Mouse (Mus musculus) bone marrow, adult 2 months (tissue): ENCODE data around the gene Epm2aip1. TPM values are rescaled to one million over a fixed set of nuclear protein-coding genes. Genes with fewer than 3 reads are reported as not detected.

Experiments
- H3K27ac ChIP-seq: fragments of 200-500 bp; 2 replicates; pipeline ENCODE4 v1.5.1; 2012; ENCODE audit warnings: low read depth, mild to moderate bottlenecking, control low read depth, inconsistent platforms, low read length; ENCODE audit not compliant: control insufficient read depth, poor library complexity, insufficient read depth
- H3K4me1 ChIP-seq: fragments of 200-500 bp; 2 replicates; pipeline ENCODE4 v1.6.1; 2011; ENCODE audit warnings: low read length; ENCODE audit not compliant: control insufficient read depth, insufficient read depth
- H3K4me3 ChIP-seq: fragments of 200-500 bp; replicated peaks from 2 replicates; pipeline ENCODE3; 2011; ENCODE audit warnings: mild to moderate bottlenecking, low read depth, low read length, control low read depth; ENCODE audit not compliant: control insufficient read depth
- CTCF ChIP-seq: fragments of 200-500 bp; IDR thresholded peaks from 2 replicates; pipeline ENCODE4 v1.5.1; 2011; ENCODE audit warnings: low read length, control low read depth; ENCODE audit not compliant: control insufficient read depth, insufficient read depth
- POLR2A ChIP-seq: fragments of 200-500 bp; IDR thresholded peaks from 2 replicates; pipeline ENCODE4 v1.6.1; 2011; ENCODE audit warnings: low read depth, mild to moderate bottlenecking, control low read depth, low read length, borderline replicate concordance; ENCODE audit not compliant: control insufficient read depth
- WGBS: fragments of 180-500 bp; shearing (Covaris S2); methylation state at CpG from one replicate; pipeline ENCODE4 v1.1.7; 2018; 5-methylcytosine and 5-hydroxymethylcytosine counted together
- polyA plus RNA-seq: library from polyadenylated mRNA; stranded (reverse); fragments of >200 nt; gene quantifications from 2 replicates; pipeline ENCODE4 v1.2.4, GENCODE M21; 2011; ENCODE audit warnings: low replicate concordance; ENCODE audit not compliant: missing spikeins, insufficient read depth, insufficient read length

Gene Epm2aip1
- polyA plus RNA-seq, 1 experiment = 5.4 TPM

DNA sequence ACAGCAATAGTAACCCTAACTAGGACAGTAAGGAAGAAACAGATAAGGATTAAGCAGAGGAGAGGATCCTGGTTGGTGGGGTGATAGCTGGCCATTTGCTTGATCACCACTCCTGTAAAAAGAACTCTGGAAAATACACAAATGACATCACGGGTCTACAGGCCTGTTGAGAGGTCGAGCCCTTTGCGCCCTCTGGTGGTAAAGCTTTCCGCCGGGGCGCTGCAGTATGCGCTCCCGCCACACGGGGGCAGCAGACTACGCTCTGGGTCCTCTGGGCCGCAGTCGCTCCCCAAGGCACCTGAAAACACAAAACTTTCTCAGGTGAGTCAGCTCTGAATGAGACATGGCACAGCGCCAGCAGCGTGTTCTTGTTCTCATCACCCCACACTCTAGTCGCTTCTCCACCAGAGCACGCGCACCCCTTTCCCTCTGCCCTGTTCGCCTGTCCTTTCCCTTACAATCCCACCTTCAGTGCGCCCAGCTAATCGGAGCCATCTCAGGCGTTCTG, 18.2 kb downstream of the Epm2aip1 start:
- no peaks in the 10 kb centered on the region for H3K4me1 ChIP-seq
- no peak; the same call in 1 of the 2 replicates for TF ChIP-seq POLR2A
- peak; percentile 100 for TF ChIP-seq CTCF
- H3K4me3 ChIP-seq = no peak overlapping the region
- WGBS = 19% methylated on average over 21 of the region's 21 CpGs
- no peak overlapping the region for H3K27ac ChIP-seq

DNA sequence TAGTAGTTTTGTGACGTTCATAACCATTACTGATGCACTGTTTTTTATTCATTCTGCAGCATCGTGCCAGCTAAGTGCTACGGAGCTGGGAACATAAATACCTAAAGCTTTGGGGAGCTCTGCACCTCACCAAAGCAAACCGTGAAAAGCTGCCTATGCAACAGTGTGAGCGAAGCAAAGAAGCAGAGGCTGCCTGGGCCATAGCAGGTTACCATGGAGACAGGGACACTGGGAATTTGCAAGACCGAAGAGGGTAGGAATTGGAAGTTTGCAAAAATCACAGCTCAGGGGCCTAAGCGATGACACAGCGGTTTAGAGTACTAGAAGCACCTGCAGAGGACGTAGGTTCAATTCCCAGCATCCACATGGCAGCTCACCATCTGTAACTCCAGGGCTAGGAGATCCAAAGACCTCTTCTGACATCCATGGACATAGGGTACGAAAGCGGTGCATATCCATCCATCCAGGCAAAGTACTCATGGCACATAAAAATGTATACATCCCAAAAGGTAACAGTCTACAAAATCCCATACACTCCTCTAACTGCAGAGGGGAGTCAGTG, 18.9 kb downstream of the Epm2aip1 start:
- no peak for TF ChIP-seq POLR2A
- TF ChIP-seq CTCF = no peak
- Histone ChIP-seq H3K4me3 (no peak overlapping the region), H3K4me1 (no peaks in the 10 kb centered on the region), H3K27ac (no peak overlapping the region)
- 79% methylated on average over 11 of the region's 11 CpGs for WGBS

DNA sequence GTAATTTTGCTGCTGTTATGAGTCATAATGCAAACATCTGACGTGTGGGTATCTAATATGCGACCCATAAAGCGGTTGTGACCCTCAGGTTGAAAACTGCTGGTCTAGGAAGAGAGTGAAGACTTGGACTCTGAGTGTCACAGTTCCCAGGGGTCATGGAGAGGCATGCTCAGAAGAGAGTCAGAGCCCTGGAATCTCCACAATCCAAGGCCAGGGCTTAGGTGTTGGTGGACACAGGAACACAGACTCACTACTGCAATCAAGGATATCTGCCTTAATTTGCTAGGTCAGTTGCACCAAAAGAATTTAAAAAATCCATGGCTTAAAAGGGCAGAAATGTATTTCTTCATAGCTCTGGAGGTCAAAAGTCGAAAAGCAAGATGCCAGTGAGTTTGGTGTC, 21.5 kb downstream of the Epm2aip1 start:
- H3K27ac ChIP-seq = no peak overlapping the region
- no peak for TF ChIP-seq POLR2A
- TF ChIP-seq CTCF = no peak
- no peak overlapping the region for H3K4me3 ChIP-seq
- H3K4me1 ChIP-seq = no peaks in the 10 kb centered on the region
- 79% methylated on average over 4 of the region's 4 CpGs for WGBS

DNA sequence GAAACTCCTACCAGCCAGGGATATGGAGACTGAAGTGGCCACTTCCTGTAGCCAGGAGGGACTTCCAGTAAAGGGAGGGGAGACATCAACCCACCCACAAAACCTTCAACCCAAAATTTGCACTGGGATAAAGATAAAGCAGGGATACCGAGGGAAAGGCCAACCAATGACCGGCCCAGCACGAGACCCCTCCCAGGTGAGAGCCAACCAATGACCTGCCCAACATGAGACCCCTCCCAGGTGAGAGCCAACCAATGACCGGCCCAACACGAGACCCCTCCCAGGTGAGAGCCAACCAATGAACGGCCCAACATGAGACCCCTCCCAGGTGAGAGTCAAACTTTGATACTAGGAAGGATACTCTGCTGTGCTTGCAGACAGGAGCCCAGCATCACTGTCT, 23.2 kb downstream of the Epm2aip1 start:
- TF ChIP-seq POLR2A (no peak), CTCF (no peak)
- 84% methylated on average over 6 of the region's 6 CpGs for WGBS
- Histone ChIP-seq H3K4me3 (no peak overlapping the region), H3K27ac (no peak overlapping the region), H3K4me1 (no peaks in the 10 kb centered on the region)

DNA sequence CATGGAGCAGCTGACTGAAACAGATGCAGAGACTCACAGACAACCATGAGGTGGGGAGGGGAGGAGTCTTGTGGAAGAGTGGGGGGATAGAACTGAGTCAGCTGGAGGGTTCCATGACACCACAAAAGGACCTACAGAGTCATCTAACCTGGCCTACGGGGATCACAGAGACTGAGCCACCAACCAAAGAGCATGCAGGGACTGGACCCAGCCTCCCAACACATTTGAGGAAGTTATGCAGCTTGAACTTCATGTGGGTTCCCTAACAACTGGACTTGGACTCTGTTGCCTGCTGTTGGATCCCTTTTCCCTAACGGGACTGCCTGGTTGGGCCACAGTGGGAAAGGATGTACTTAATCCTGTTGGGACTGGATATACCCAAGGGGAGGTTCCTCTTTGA, 23.6 kb downstream of the Epm2aip1 start:
- H3K27ac ChIP-seq = no peak overlapping the region
- no peak overlapping the region for H3K4me3 ChIP-seq
- 34% methylated on average over 2 of the region's 2 CpGs for WGBS
- no peaks in the 10 kb centered on the region for H3K4me1 ChIP-seq
- TF ChIP-seq POLR2A = no peak
- TF ChIP-seq CTCF = no peak

DNA sequence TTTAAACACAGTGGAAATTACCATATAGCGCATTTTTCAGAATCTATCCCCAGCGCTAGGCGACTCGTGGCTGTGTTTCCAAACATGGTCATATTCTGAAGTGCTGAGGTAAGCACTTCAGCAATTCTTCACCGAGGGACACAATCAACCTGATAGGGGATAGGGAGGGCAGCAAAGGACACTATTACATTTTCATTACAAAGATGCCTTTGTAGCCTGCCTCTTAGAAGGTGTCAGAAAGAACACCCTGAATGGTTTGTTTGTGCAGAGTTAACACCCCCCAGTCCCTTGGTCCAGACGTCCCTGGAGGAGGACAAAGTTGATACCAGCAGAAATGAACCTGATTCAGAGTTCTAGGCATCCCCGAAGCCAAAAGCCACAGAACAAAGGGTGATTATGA, 24.7 kb downstream of the Epm2aip1 start:
- 76% methylated on average over 7 of the region's 7 CpGs for WGBS
- no peak for TF ChIP-seq CTCF
- TF ChIP-seq POLR2A = no peak
- no peak overlapping the region for H3K27ac ChIP-seq
- no peak overlapping the region for H3K4me3 ChIP-seq
- no peaks in the 10 kb centered on the region for H3K4me1 ChIP-seq

DNA sequence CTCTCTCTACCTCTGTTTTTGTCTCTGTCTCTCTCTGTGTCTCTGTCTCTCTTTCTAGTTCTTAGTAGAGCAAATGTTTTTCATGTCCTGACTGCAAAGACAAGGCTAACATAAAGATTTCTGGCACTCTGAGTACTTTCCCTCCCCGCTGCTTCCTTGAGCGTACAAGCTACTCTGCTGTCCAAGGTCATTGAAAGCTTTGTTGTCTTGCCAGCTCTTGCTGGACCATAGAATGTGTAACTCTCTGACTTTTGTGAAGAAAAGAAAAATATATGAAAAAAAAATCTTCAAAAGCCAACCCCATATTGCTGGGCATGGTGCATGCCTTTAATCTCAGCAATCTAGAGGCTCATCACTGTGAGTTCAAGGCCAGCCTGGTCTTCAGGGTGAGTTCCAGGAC, 26.9 kb downstream of the Epm2aip1 start:
- TF ChIP-seq CTCF (no peak), POLR2A (no peak)
- H3K4me3 ChIP-seq = no peak overlapping the region
- 95% methylated on average over 2 of the region's 2 CpGs for WGBS
- H3K4me1 ChIP-seq = no peaks in the 10 kb centered on the region
- no peak overlapping the region for H3K27ac ChIP-seq

DNA sequence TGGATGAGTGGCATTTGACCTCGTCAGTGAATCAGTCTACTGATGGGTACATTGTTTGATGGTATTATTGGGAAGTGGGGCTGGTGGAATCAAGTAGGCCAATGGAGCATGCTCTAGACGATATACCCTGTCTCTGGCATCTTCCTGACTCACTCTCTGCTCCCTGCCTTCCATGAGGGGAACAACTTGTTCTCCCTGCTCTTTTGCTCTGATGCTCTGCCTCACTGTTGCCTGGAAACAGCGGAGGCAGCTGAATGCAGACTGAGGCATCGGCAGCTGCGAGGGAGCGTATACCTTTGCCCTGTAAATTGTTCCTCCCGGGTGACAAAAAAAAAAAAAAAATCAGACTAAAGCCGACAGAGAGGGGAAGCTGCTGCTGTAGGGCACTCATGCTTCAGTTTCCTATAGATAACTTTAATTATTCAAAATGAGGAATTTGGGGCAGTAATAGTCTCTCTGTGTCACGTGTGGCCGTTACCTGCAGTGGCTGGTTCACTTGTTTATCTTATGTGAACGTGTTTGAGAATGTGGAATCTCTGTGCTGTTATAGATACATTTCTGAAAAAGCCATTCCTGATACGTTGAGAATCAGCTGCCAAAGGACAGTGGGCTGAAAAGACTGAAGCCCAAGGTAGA, 30.6 kb downstream of the Epm2aip1 start:
- TF ChIP-seq POLR2A (no peak), CTCF (no peak)
- Histone ChIP-seq H3K4me1 (no peaks in the 10 kb centered on the region), H3K27ac (no peak overlapping the region), H3K4me3 (no peak overlapping the region)
- WGBS = 41% methylated on average over 12 of the region's 12 CpGs

DNA sequence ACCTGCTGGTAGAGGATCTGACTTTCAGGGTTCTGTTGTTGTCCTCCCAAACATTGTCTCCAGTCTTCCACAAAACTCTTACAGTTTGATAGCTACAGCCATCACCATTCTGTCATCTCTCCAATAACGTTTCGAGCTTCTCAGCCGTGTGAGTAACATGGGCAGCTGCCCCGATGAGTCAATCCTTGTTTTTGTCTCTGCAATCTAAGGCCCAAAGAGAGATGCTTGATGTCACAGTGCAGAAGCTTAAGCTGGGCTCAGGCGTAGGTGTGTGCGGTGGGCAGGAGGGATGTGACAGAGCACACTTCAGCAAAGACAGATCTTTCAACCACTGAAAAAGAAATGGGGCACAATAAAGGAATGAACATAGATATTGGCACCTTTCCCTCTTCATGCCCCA, 32.3 kb downstream of the Epm2aip1 start:
- WGBS = 83% methylated on average over 6 of the region's 6 CpGs
- no peaks in the 10 kb centered on the region for H3K4me1 ChIP-seq

DNA sequence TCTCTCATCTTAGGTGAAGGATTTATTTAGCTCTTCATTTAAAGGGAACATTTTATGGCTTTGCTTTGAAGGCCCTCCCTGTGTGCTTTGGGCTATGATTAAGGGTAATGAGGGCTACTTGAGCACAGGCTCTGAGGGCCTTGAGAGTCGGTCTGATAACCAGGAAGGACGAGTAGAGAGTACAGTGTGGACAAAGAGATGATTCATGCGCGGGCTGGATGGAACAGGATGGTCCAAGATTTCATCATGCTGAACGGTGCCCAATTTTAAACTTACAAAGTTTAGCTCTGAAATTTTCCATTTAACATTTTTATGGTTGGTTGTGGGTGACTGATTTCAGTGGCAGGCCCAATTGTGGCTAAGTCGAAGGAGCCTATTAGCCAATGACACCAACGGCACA, 34.4 kb downstream of the Epm2aip1 start:
- TF ChIP-seq POLR2A (no peak), CTCF (no peak)
- no peak overlapping the region for H3K4me3 ChIP-seq
- H3K27ac ChIP-seq = no peak overlapping the region
- no peaks in the 10 kb centered on the region for H3K4me1 ChIP-seq
- WGBS = 75% methylated on average over 7 of the region's 7 CpGs

More for the DNA sequence above, 32.3 kb downstream of the Epm2aip1 start:
- H3K27ac ChIP-seq = no peak overlapping the region
- no peak for TF ChIP-seq POLR2A
- TF ChIP-seq CTCF = no peak
- H3K4me3 ChIP-seq = no peak overlapping the region
